Mouse (Mus musculus): ENCODE results near the gene Chn2. TPM values are rescaled to one million over a fixed set of nuclear protein-coding genes. Genes with fewer than 3 reads are reported as not detected.

Gene Chn2
- polyA plus RNA-seq, 1 experiment from 2014 or later: 28.5 TPM

- no peak overlapping the region for H3K9ac ChIP-seq (replicated peaks)
- H3K4me2 ChIP-seq (replicated peaks): no peak overlapping the region
- H3K27me3 ChIP-seq: no peaks in the 10 kb centered on the region
- 0 out of 2 replicates have a peak, but pooled peaks cover 3% of the 10 kb centered on the region for H3K9me3 ChIP-seq
- H3K36me3 ChIP-seq: no peaks in the 10 kb centered on the region
- peaks cover 12% of the 10 kb centered on the region for H3K4me1 ChIP-seq
- ATAC-seq (ENCODE audit: low FRiP score, low read depth): no peak
- no peak overlapping the region for H3K27ac ChIP-seq (replicated peaks)
- 83% methylated on average over 6 of the region's 6 CpGs for WGBS
- H3K4me3 ChIP-seq: no peak overlapping the region
Measured at GRCm38 (mm10) chr6:54280248-54280647, 240.9 kb downstream of the Chn2 start.

- Histone ChIP-seq H3K9ac (replicated peaks) (no peak overlapping the region), H3K4me1 (peaks cover under 1% of the 10 kb centered on the region; the same call in 1 of the 2 replicates), H3K36me3 (no peaks in the 10 kb centered on the region), H3K27me3 (no peaks in the 10 kb centered on the region), H3K27ac (replicated peaks) (no peak overlapping the region), H3K4me2 (replicated peaks) (no peak overlapping the region), H3K4me3 (no peak overlapping the region), H3K9me3 (no peaks in the 10 kb centered on the region)
- ATAC-seq (ENCODE audit: low FRiP score, low read depth): no peak
- WGBS: 17% methylated on average over 1 of the region's 1 CpGs
Measured at GRCm38 (mm10) chr6:54283299-54283698, 243.9 kb downstream of the Chn2 start.

GRCm38 (mm10) chr6:54284167-54284711, 244.9 kb downstream of the Chn2 start:
- no peak for ATAC-seq (ENCODE audit: low FRiP score, low read depth)
- Histone ChIP-seq H3K4me1 (no peaks in the 10 kb centered on the region), H3K4me2 (replicated peaks) (no peak overlapping the region), H3K9me3 (no peaks in the 10 kb centered on the region), H3K9ac (replicated peaks) (no peak overlapping the region), H3K27ac (replicated peaks) (no peak overlapping the region), H3K4me3 (no peak overlapping the region), H3K27me3 (no peaks in the 10 kb centered on the region), H3K36me3 (no peaks in the 10 kb centered on the region)
- WGBS: 92% methylated on average over 12 of the region's 12 CpGs

- Histone ChIP-seq H3K36me3 (no peaks in the 10 kb centered on the region), H3K4me3 (no peak overlapping the region), H3K27ac (replicated peaks) (no peak overlapping the region), H3K9me3 (no peaks in the 10 kb centered on the region), H3K4me1 (no peaks in the 10 kb centered on the region), H3K9ac (replicated peaks) (no peak overlapping the region), H3K27me3 (no peaks in the 10 kb centered on the region), H3K4me2 (replicated peaks) (no peak overlapping the region)
- WGBS: 87% methylated on average over 5 of the region's 5 CpGs
- no peak for ATAC-seq (ENCODE audit: low FRiP score, low read depth)
Measured at GRCm38 (mm10) chr6:54286813-54287212, 247.5 kb downstream of the Chn2 start.

GRCm38 (mm10) chr6:54289774-54290500, 250.6 kb downstream of the Chn2 start:
- Histone ChIP-seq H3K9me3 (no peaks in the 10 kb centered on the region), H3K4me3 (no peak overlapping the region), H3K27ac (replicated peaks) (no peak overlapping the region), H3K4me1 (no peaks in the 10 kb centered on the region), H3K36me3 (peaks cover 3% of the 10 kb centered on the region; the same call in 1 of the 2 replicates), H3K4me2 (replicated peaks) (no peak overlapping the region), H3K27me3 (no peaks in the 10 kb centered on the region), H3K9ac (replicated peaks) (no peak overlapping the region)
- ATAC-seq (ENCODE audit: low FRiP score, low read depth): no peak
- 76% methylated on average over 10 of the region's 10 CpGs for WGBS

- no peak overlapping the region for H3K4me3 ChIP-seq
- H3K9me3 ChIP-seq: no peaks in the 10 kb centered on the region
- no peak for ATAC-seq (ENCODE audit: low FRiP score, low read depth)
- WGBS: 90% methylated on average over 2 of the region's 2 CpGs
- no peaks in the 10 kb centered on the region for H3K4me1 ChIP-seq
- no peak overlapping the region for H3K27ac ChIP-seq (replicated peaks)
- H3K9ac ChIP-seq (replicated peaks): no peak overlapping the region
- H3K36me3 ChIP-seq: peaks cover 3% of the 10 kb centered on the region; the same call in 1 of the 2 replicates
- H3K27me3 ChIP-seq: no peaks in the 10 kb centered on the region
- no peak overlapping the region for H3K4me2 ChIP-seq (replicated peaks)
Measured at GRCm38 (mm10) chr6:54297231-54297630, 257.9 kb downstream of the Chn2 start.

- ATAC-seq (ENCODE audit: low FRiP score, low read depth): no peak
- 77% methylated on average over 2 of the region's 2 CpGs for WGBS
- no peak overlapping the region for H3K4me3 ChIP-seq
Measured at GRCm38 (mm10) chr6:54299417-54299816, 260.1 kb downstream of the Chn2 start.

GRCm38 (mm10) chr6:54305777-54306176, 266.4 kb downstream of the Chn2 start:
- WGBS: 97% methylated on average over 1 of the region's 1 CpGs
- Histone ChIP-seq H3K4me2 (replicated peaks) (no peak overlapping the region), H3K36me3 (no peaks in the 10 kb centered on the region), H3K27me3 (no peaks in the 10 kb centered on the region), H3K4me1 (no peaks in the 10 kb centered on the region), H3K27ac (replicated peaks) (no peak overlapping the region), H3K9ac (replicated peaks) (no peak overlapping the region), H3K9me3 (no peaks in the 10 kb centered on the region), H3K4me3 (no peak overlapping the region)
- ATAC-seq (ENCODE audit: low FRiP score, low read depth): no peak

More at GRCm38 (mm10) chr6:54299417-54299816, 260.1 kb downstream of the Chn2 start:
- Histone ChIP-seq H3K9me3 (no peaks in the 10 kb centered on the region), H3K4me1 (no peaks in the 10 kb centered on the region), H3K9ac (replicated peaks) (no peak overlapping the region), H3K27me3 (no peaks in the 10 kb centered on the region), H3K4me2 (replicated peaks) (no peak overlapping the region), H3K27ac (replicated peaks) (no peak overlapping the region), H3K36me3 (no peaks in the 10 kb centered on the region)

GRCm38 (mm10) chr6:54313071-54313470, 273.7 kb downstream of the Chn2 start:
- Histone ChIP-seq H3K4me1 (no peaks in the 10 kb centered on the region), H3K4me3 (no peak overlapping the region), H3K27me3 (no peaks in the 10 kb centered on the region), H3K27ac (replicated peaks) (no peak overlapping the region), H3K9me3 (no peaks in the 10 kb centered on the region), H3K4me2 (replicated peaks) (no peak overlapping the region), H3K36me3 (no peaks in the 10 kb centered on the region), H3K9ac (replicated peaks) (no peak overlapping the region)
- no peak for ATAC-seq (ENCODE audit: low FRiP score, low read depth)
- WGBS: 94% methylated on average over 2 of the region's 2 CpGs

GRCm38 (mm10) chr6:54318618-54319017, 279.3 kb downstream of the Chn2 start:
- Histone ChIP-seq H3K27ac (replicated peaks) (no peak overlapping the region), H3K27me3 (peaks cover 8% of the 10 kb centered on the region), H3K9me3 (no peaks in the 10 kb centered on the region), H3K9ac (replicated peaks) (no peak overlapping the region), H3K4me3 (no peak overlapping the region), H3K4me1 (no peaks in the 10 kb centered on the region), H3K36me3 (no peaks in the 10 kb centered on the region), H3K4me2 (replicated peaks) (no peak overlapping the region)
- ATAC-seq (ENCODE audit: low FRiP score, low read depth): no peak
- WGBS: 91% methylated on average over 9 of the region's 9 CpGs

- Histone ChIP-seq H3K27ac (replicated peaks) (no peak overlapping the region), H3K9me3 (no peaks in the 10 kb centered on the region), H3K4me2 (replicated peaks) (no peak overlapping the region), H3K36me3 (no peaks in the 10 kb centered on the region), H3K4me1 (no peaks in the 10 kb centered on the region), H3K4me3 (no peak overlapping the region), H3K27me3 (peaks cover 13% of the 10 kb centered on the region), H3K9ac (replicated peaks) (no peak overlapping the region)
- ATAC-seq (ENCODE audit: low FRiP score, low read depth): no peak
- 66% methylated on average over 3 of the region's 3 CpGs for WGBS
Measured at GRCm38 (mm10) chr6:54319198-54319597, 279.8 kb downstream of the Chn2 start.

GRCm38 (mm10) chr6:54320236-54320635, 280.9 kb downstream of the Chn2 start:
- Histone ChIP-seq H3K4me3 (no peak overlapping the region), H3K27me3 (peaks cover 23% of the 10 kb centered on the region)

More at GRCm38 (mm10) chr6:54320236-54320635, 280.9 kb downstream of the Chn2 start:
- no peak overlapping the region for H3K9ac ChIP-seq (replicated peaks)
- WGBS: 93% methylated on average over 1 of the region's 1 CpGs
- H3K9me3 ChIP-seq: no peaks in the 10 kb centered on the region
- H3K36me3 ChIP-seq: no peaks in the 10 kb centered on the region
- no peak overlapping the region for H3K27ac ChIP-seq (replicated peaks)
- no peak for ATAC-seq (ENCODE audit: low FRiP score, low read depth)
- H3K4me2 ChIP-seq (replicated peaks): no peak overlapping the region
- no peaks in the 10 kb centered on the region for H3K4me1 ChIP-seq
